Mouse (Mus musculus) c-Kit-positive CD71-positive TER-119-negative erythroid progenitor cells, embryonic 14.5 days (primary cell): ENCODE data around the gene Fgf22.
"Not testable (repeated sequence)": the region's sequence is repeated elsewhere in the genome, so short reads cannot be mapped to it uniquely, and the experiment has no call there.

Experiments
- DNase-seq: peaks from one replicate; pipeline ENCODE4 v3.0.0-alpha.2; 2013; ENCODE audit warnings: low read depth

The Fgf22 gene

DNA sequence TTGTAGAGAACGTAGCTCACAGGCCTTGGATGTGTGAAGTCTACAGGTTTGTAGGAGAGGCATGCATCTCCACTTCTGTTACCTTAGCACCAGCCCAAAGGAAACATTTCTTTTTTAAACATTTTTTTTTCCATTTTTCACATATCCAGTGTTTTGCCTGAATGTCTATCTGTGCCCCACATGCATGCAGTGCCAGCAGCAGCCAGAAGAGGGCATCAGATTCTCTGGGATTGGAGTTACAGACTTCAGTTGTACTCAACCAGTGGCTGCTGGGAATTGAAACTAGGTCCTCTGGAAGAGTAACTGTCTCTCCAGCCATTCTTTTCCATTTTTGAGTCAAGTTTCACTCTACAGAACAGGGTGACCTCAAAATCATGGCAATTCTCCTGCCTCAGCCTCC lies 22.4 kb upstream of the Fgf22 start:
- DNase-seq: no peak

DNA sequence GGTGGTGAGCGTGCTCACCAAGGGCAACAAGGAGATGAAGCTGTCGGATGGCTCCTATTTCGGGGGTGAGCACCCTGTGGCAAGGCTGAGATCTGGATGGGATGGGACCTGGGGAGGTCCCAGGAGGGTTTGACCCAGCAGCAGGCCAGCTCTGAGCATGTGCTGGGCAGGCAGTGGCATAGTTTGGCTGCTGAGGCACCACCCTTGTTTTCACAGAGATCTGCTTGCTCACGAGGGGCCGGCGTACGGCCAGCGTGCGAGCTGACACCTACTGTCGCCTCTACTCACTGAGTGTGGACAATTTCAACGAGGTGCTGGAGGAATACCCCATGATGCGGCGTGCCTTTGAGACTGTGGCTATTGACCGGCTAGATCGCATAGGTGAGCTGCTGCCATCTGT lies 21.0 kb upstream of the Fgf22 start:
- no peak for DNase-seq

DNA sequence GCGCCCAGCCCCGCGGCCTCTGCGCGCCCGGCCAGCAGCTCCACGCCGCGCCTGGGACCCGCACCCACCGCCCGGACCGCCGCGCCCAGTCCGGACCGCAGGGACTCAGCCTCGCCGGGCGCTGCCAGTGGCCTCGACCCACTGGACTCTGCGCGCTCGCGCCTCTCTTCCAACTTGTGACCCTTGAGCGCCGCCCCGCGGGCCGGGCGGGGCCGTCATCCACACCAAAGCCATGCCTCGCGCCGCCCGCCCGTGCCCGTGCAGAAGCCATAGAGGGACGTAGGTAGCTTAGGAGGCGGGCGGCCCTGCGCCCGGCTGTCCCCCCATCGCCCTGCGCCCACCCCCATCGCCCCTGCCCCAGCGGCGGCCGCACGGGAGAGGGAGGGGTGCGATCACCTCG lies 19.5 kb upstream of the Fgf22 start:
- no peak for DNase-seq

DNA sequence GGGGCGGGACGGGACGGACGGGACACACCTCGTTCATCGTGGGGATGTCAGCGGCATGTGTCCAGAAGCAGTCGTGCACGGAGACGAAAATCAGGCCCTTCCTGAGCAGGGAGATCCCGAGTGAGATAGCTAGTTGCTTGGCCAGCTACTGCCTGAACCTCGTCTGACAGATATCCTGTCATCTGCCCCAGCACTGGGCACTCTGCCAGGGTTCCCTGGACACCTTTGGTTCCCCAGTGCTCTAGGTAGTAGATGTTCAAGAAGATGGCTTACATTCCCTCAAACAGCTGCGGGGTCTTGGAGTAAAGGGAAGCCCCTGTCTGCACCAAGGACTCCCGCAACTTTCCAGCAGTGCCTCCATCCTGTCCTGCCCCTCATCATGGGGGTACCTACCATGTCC lies 18.2 kb upstream of the Fgf22 start:
- no peak for DNase-seq

DNA sequence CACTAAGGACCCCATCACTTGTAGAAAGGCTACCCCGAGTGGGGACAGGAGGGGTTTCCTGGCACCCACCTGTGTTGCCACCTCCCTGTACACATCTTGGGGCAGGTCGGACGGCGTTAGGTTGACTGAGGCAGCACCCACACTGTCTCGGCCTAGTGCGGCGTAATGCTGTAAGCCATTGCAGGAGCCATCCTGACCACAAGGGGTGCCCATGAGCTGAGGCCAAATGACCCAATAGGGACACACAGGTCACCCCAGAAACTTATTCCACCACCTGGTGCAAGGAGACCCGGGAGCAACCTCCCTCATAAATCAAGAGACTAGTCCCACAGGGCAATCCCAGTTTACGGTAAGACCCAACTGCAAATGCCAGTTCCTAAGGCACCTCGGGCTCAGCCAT lies 16.6 kb upstream of the Fgf22 start:
- DNase-seq: no peak

DNA sequence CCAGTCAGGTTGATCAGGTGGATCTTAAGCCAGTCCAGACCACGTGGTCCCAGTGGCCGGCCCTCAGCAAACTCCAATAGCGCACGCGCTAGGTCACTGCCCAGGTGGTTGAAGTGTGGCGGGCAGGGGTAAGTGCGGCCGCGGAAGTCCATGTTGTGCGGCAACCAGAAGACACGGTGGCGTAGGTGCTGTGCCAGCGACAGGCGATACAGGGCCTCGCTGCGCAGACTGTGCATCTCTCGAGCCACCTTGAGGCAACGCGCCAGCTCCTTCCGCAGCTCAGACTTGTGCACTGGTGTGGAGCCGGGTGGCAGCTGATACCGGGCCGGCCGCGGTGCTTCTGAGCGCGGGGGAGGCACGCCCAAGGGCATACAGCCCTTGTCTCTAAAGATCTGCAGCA lies 15.6 kb upstream of the Fgf22 start:
- DNase-seq: no peak

DNA sequence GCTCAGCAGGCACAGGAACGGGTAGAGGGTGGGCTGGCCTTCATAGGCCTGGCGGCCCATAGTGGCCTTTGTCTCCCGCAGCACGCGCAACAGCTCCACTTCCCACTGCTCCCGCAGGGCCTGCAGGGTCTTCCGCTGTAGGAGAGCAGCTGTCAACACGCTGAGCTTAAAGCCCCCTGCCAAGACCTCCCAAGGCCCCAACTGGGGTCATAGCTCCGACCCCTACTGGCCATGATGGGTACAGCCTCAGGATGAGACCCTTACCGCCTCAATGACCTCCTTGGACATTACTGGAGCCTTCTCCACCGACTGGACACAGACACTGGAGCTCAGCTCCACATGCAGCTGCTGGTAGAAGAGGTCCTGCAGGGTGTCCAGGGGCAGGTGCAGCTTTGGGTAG lies 14.0 kb upstream of the Fgf22 start:
- no peak for DNase-seq

DNA sequence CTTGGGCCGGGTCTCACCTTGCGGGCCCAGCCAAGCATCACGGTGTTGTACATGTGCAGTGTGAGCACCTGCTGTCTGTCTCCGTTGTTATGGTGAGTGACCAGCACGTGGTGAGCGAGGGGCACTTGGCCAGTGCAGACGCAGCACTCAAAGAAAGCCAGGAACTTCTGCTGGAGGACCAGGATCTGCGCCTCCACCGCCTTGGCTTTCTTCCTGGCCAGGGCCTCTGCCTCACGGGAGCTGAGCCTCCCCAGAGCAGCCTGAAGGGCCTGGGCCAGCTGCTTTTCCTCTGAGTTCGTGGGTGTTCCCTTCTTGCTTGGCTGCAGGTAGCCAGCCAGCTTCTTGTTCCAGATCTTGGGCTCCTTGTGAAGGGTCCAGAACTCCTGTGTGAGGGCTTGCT lies 11.7 kb upstream of the Fgf22 start:
- DNase-seq: no peak

DNA sequence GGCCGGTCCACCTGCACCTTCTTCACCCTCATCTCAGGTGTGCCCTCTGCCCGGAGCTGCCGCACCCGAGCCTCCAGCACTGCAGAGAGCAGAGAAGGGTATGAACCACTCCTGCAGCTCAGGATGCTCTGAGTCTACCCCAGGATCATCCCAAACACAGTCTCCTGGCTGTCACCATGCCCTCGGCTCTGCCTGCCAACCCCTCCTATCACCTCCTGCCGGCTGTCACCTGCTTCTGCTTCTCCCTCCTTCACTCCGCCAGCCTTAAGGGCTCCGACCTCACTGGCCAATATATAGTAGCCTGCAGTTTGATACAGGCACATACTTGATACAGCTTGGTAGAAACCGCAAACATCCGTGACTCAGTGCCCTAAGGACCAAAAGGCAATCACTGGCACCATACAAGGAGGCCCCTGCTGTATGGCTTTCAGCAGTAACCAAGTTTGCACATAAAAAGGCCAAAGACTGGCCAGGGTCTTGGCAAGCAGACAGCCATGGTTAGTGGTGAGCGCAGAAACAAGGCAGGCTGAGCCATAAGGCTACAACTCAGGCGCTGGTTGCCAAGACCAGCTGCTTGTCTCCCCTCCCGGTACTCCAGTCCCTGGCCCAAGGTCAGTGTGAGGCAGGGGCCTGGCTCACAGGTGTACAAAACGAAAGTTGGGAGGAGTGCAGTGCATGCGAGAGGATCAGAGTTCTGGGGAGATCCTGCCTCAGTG lies 11.1 kb upstream of the Fgf22 start:
- DNase-seq: no peak

DNA sequence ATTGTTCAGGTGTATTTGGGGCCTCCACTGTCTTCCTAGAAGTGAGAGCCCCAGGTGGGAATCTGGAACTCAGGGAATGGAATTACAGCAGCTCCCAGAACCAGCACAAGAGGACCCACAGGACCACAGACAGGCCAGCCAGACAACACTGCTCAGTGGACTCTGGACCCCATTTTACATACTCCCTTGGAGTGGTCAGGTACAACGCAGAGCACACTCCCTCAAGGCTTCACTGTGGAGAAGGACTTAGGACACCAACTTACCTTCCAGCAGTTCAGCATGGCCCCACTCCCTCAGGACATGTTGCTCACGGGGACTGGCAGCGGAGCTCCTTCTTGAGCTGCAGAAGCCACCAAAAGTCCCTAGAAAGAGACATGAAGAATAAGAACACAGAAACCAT lies 9.5 kb upstream of the Fgf22 start:
- no peak for DNase-seq

DNA sequence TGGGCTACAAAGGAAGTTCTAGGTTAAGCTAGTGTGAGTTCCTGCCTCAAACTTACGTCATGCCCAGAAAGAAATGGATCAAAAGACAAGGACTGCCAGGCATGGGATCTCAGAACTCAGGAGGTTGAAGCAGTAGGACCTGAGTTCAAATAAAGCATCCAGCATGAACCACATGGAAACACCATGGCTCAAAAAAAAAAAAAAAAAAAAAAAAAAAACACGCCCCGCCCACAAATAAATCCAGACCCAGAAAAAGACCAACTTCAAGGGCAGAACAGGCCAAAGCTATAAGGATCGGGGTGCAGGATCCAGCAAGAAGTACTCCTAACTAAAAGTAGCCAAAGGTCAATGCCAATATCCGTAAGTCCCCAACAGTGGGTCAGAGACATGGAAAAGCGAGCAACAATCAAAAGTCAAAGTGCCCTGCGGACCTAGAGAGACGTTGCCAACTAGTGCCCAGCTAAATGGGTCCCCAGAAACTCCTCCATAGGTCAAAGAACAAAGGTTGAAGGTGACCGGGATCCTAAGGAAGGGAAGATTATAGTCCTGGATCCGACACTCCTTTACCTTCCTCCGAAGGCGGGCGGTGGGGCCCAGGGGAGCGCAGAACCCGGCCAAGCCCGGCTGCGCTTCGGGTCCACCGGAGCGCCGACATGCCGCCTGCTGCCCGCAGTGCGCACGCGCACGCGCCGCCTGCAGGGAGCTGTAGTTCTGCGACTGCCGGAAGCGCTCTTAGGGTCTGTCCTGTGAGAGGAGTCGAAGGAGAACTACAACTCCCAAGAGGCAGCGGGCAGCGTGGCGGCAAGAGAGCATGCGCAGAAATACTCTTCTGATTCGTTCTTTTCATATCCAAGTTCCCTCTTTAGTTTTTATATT lies 8.7 kb upstream of the Fgf22 start, which contains the start of gene Polrmt:
Gene Polrmt, minus strand, starts transcription at position 684 of the 876 bp plus-strand sequence.
- DNase-seq: peak; percentile 95

DNA sequence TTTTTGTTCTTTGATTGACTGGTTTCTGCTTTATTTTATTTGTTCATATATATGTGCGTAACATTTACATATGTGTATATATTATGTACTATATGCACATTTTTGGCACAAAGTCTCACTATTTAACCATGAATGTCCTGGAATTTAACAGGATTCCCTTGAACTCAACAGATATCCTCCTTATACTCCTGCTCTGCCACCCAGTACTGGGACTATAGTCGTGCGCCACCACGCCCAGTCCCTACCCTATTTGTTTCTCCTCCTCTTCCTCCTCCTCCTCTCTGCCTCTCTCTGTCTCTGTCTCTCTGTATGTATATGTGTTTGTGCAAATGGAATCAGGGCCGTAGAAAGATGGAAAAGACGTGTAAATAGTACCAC lies 8.1 kb upstream of the Fgf22 start:
- peak; percentile 46 for DNase-seq

DNA sequence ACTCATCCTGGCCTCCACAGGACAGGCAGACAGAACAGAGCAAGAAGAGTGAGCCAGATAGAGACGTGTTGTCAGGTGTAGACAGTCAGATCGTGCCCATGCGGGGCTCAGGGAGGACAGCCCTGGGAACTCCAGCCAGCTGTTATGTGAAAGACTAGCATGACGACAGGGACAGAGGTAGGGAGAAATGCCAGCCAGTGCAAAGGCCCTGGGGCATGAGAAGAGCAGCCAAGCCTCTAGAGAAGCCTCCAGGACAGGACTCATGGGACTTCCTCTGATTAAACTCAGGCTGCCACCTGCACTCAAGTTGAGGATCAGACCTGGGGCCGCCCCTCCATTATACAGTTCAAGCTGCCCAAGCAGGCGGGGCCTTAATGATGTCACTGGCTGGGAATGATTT lies 6.4 kb upstream of the Fgf22 start:
- no peak for DNase-seq

DNA sequence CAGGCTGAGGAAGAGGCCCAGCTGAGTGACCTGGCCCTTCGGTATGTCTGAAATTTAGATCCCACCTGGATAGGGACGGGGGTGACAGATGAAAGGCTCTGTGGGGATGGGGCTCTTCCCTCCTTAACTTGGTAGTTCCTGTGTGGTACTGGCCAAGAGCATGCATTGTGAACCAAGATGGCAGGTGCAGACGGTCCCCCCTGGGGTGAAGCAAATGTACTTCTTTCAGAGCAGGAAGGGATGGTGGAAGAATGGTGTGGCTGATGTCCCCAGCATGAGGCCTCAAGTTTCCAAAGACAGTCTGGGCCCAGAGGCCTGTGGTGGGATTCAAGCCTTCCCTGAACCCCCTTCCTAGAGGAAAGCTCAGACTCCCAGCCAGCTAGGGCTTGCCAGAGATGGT lies 978 bp downstream of the Fgf22 start:
- DNase-seq: no peak

DNA sequence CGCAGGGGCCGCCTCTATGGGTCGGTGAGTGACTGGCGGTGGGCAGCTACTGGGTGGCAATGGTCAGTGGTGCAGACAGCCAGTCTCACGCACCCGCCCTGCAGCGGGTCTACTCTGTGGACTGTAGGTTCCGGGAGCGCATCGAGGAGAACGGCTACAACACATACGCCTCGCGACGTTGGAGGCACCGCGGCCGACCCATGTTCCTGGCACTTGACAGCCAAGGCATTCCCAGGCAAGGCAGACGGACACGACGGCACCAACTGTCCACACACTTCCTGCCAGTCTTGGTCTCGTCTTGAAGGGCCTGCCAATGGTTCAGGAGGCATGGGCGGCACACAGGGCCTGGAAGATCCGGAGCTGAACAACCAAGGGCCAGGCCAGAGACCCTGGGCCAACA lies 1.8 kb downstream of the Fgf22 start:
- no peak for DNase-seq

DNA sequence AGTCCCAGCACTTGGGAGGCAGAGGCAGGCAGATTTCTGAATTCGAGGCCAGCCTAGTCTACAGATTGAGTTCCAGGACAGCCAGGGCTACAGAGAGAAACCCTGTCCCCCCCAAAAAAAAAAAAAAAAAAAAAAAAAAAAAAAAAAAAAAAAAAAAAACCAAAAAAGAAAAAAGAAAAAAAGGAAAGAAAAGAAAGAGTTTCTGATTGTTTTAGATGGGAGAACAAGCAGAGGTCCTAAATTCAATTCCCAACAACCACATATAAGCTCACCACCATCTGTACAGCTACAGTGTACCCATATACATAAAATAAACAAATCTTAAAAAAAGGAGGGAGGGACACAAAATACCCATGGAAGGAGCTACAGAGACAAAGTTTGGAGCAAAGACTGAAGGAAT lies 4.8 kb downstream of the Fgf22 start:
- not testable (repeated sequence) for DNase-seq

DNA sequence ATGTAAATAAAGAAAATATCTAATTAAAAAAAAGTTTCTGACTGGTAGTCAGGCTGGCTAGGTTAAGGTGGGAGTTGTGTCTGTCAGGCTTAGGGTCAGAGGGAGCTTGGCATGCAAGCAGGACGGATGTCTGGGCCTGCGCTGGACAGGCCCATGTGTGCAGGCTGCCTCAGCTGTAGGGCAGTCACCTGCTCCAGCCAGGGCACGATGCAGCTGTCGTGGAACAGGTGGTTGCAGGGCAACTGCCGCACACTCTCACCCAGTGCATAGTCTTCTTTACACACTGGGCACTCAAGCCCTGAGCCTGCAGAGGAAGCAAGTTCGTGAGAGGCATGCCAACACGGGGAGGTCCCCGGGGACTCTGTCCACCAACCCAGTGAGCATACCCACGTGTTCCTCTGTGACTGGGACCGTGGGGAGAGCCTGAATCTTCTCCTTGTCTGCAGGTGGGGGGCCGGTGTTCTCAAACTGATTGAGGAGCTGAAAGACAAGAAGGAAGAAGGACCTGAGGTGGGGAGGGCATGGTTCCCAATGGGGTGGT lies 5.8 kb downstream of the Fgf22 start:
- DNase-seq: no peak

DNA sequence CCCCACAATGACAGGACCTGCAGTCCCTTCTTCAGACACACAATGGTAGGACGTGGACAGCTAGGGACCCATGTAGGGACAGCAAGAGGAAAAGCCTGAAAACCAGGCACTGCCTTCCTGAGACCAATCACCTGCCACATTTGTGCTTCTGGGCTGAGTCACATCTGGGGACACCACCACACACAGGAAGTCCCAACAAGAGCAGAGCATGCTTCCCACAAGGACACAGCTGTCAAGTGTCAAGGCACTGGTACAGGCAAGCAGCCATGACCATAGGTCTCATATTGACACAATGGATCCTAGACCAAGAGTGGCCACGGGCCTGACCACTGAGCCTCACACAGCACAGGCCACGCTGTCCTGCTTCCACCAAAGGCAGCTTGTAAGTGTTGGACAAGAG lies 8.0 kb downstream of the Fgf22 start:
- no peak for DNase-seq

DNA sequence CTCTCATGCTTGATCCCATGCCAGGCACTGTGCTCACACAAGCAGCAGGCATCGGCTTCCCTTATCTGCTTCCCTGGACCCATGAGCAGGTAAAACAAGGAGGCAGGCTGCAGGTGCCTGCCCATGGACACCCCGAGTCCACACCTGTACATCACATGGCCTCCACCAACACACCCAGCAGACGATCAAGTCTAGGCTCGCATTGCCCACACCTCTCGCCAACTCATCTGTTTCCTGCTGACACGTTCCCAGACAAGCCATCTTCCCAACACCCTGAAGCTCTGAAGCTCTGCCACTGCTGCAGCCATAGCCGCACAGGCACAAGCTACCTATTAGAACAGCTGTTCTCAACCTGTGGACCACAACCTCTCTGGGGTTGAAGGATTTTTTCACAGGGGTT lies 9.4 kb downstream of the Fgf22 start:
- no peak for DNase-seq

DNA sequence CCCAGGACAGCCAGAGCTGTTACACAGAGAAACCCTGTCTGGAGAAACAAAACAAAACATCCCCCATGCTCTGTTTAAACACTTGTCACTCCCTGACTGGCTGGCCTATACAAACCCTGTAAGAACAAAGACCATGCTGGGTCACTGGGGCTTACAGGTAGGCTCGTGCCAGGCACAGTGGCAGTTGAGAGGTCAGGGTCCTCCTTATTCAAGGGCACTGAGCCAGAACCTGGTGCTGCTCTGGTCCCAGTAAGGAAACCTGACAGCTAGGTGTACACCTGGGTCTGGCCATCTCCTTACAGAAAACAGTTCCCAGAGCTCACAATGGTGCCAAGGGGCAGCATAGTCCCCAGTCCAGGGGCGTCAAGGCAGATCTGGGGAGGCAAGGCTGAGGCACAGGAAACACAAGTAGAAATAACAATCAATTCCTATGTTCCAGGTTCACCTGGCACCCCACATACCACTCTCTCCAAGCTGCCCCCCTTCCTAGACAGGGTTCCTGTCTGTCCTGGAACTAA lies 10.4 kb downstream of the Fgf22 start:
- no peak for DNase-seq

DNA sequence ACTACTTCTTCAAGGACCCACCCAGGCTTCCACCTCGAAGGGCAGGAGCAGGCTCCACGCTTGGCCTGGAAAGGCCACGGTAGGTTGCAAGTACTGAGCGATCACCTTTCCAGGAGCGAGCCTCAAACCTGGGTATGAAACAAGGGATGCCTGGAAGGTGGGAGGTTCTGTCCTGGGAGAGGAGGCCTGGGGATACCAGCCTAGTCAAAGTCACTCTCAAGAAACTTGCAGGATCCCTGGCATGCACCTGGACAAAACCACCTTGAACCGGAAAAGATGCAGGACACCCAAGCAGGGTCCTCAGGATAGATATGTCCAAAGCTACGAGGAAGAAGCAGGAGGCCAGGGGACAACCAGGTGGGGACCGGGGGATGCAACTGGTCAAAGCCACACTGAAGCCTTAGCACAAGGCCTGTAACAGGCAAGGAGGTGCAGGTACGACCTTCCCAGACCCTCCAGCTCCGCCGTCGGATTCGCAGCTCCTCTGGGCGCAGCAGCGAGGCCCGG lies 11.2 kb downstream of the Fgf22 start:
- DNase-seq: no peak

DNA sequence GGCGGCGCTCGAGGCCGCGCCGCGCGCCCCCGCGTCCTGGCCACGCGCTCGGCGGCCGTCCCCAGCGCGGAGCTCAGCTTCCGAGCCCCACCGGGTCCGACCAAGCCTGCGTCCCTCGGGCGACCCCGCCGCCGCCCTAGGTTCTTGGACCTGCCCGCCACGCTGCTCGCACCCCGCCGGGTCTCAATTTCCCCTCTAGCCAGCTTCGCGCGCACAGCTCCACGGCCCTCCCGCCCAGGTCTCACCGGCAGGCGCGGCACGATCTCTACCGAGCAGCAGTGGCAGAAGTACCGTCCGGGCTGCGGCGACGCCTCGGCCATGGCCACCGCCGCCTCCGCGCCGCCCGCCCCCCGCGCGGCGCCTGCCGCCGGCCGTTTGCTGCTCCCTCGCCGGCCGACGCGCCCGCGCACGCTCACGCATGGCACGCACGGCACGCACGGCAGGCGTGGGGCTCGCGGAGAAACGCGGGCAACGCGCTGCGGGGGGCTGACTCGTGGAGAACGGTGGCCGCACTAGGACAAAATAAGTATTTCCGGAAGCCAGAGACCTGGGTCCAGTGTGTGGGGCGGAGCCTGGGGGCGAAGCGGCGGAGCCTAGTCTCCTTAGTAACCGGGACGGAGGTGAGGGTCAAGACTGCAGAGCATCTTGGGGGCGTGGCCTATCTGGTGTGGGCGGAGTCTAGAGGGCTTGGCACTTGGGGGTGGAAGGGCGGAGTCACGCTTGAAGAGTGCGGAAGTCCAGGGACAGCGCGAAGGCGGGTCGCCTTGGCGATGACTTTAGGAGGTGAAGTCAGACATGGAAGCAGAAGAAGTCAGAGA lies 11.8 kb downstream of the Fgf22 start, which contains the start of gene Rnf126:
Gene Rnf126, minus strand, starts transcription at position 445 of the 818 bp plus-strand sequence.
- peak; percentile 99 for DNase-seq
